Mouse (Mus musculus): ENCODE measurements around the gene Myh6. TPM values are rescaled to one million over a fixed set of nuclear protein-coding genes. Genes with fewer than 3 reads are reported as not detected.
"Not testable (repeated sequence)": the region's sequence is repeated elsewhere in the genome, so short reads cannot be mapped to it uniquely, and the experiment has no call there.

Gene Myh6
- polyA plus RNA-seq, 1 experiment, result not detected

- H3K4me1 ChIP-seq (ENCODE audit: control insufficient read depth, insufficient read depth, low read length), result no peaks in the 10 kb centered on the region
- H3K4me3 ChIP-seq (ENCODE audit: insufficient read depth, low read depth, low read length), result no peak overlapping the region
- TF ChIP-seq CTCF (IDR thresholded peaks at IDR 0.05; ENCODE audit: insufficient read depth, low read depth, low read length) (no peak), POLR2A (IDR thresholded peaks at IDR 0.05; ENCODE audit: insufficient read depth, low read depth, low read length) (no peak)
- H3K27ac ChIP-seq (ENCODE audit: insufficient read depth, low read depth, low read length), result no peak overlapping the region
- 89% methylated on average over 3 of the region's 3 CpGs for WGBS
These were observed 12.3 kb downstream of the Myh6 start for GRCm38 (mm10) chr14:54954474-54954873.

GRCm38 (mm10) chr14:54953664-54954206, 13.0 kb downstream of the Myh6 start:
- Histone ChIP-seq H3K27ac (ENCODE audit: insufficient read depth, low read depth, low read length) (no peak overlapping the region), H3K4me1 (ENCODE audit: control insufficient read depth, insufficient read depth, low read length) (no peaks in the 10 kb centered on the region), H3K4me3 (ENCODE audit: insufficient read depth, low read depth, low read length) (no peak overlapping the region)
- 94% methylated on average over 8 of the region's 8 CpGs for WGBS
- no peak for TF ChIP-seq POLR2A (IDR thresholded peaks at IDR 0.05; ENCODE audit: insufficient read depth, low read depth, low read length)
- no peak for TF ChIP-seq CTCF (IDR thresholded peaks at IDR 0.05; ENCODE audit: insufficient read depth, low read depth, low read length)

GRCm38 (mm10) chr14:54951587-54951986, 15.1 kb downstream of the Myh6 start:
- 90% methylated on average over 6 of the region's 6 CpGs for WGBS
- no peak overlapping the region for H3K4me3 ChIP-seq (ENCODE audit: insufficient read depth, low read depth, low read length)
- TF ChIP-seq POLR2A (IDR thresholded peaks at IDR 0.05; ENCODE audit: insufficient read depth, low read depth, low read length) (no peak), CTCF (IDR thresholded peaks at IDR 0.05; ENCODE audit: insufficient read depth, low read depth, low read length) (no peak)

GRCm38 (mm10) chr14:54950493-54950892, 16.2 kb downstream of the Myh6 start:
- 74% methylated on average over 12 of the region's 12 CpGs for WGBS
- H3K4me3 ChIP-seq (ENCODE audit: insufficient read depth, low read depth, low read length), result no peak overlapping the region
- no peak overlapping the region for H3K27ac ChIP-seq (ENCODE audit: insufficient read depth, low read depth, low read length)
- H3K4me1 ChIP-seq (ENCODE audit: control insufficient read depth, insufficient read depth, low read length), result no peaks in the 10 kb centered on the region
- TF ChIP-seq POLR2A (IDR thresholded peaks at IDR 0.05; ENCODE audit: insufficient read depth, low read depth, low read length) (no peak), CTCF (IDR thresholded peaks at IDR 0.05; ENCODE audit: insufficient read depth, low read depth, low read length) (no peak)

More at GRCm38 (mm10) chr14:54951587-54951986, 15.1 kb downstream of the Myh6 start:
- no peaks in the 10 kb centered on the region for H3K4me1 ChIP-seq (ENCODE audit: control insufficient read depth, insufficient read depth, low read length)
- no peak overlapping the region for H3K27ac ChIP-seq (ENCODE audit: insufficient read depth, low read depth, low read length)

DNA sequence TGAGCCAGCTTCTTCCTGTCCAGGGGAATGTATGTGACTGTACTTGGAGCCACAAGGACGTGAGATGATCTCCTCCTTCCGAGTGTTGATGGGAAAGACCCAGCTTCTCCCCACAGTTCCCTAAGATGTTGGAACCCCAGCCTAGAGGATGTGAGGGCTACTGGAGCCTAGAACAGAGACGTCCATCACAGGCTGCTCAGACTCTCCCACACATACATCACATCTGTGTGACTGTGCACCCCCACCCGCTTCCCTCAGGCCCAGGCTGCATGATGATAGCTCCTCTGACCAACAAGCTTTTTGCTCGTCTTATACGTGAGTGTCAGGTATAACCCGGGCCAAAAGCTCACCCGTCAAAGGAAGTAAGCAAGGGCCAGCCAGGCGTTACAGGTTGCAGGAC, 17.9 kb downstream of the Myh6 start:
- Histone ChIP-seq H3K27ac (ENCODE audit: insufficient read depth, low read depth, low read length) (no peak overlapping the region), H3K4me3 (ENCODE audit: insufficient read depth, low read depth, low read length) (no peak overlapping the region), H3K4me1 (ENCODE audit: control insufficient read depth, insufficient read depth, low read length) (no peaks in the 10 kb centered on the region)
- no peak for TF ChIP-seq POLR2A (IDR thresholded peaks at IDR 0.05; ENCODE audit: insufficient read depth, low read depth, low read length)
- 95% methylated on average over 9 of the region's 9 CpGs for WGBS

GRCm38 (mm10) chr14:54947008-54947407, 19.7 kb downstream of the Myh6 start:
- 91% methylated on average over 11 of the region's 11 CpGs for WGBS
- H3K27ac ChIP-seq (ENCODE audit: insufficient read depth, low read depth, low read length); H3K4me1 ChIP-seq (ENCODE audit: control insufficient read depth, insufficient read depth, low read length); H3K4me3 ChIP-seq (ENCODE audit: insufficient read depth, low read depth, low read length): not testable (repeated sequence)

GRCm38 (mm10) chr14:54945975-54946704, 20.6 kb downstream of the Myh6 start:
- TF ChIP-seq POLR2A (IDR thresholded peaks at IDR 0.05; ENCODE audit: insufficient read depth, low read depth, low read length) (no peak), CTCF (IDR thresholded peaks at IDR 0.05; ENCODE audit: insufficient read depth, low read depth, low read length) (no peak)
- 80% methylated on average over 19 of the region's 19 CpGs for WGBS

GRCm38 (mm10) chr14:54944939-54945338, 21.8 kb downstream of the Myh6 start:
- Histone ChIP-seq H3K4me3 (ENCODE audit: insufficient read depth, low read depth, low read length) (no peak overlapping the region), H3K27ac (ENCODE audit: insufficient read depth, low read depth, low read length) (no peak overlapping the region), H3K4me1 (ENCODE audit: control insufficient read depth, insufficient read depth, low read length) (no peaks in the 10 kb centered on the region)
- WGBS, result 70% methylated on average over 2 of the region's 2 CpGs
- TF ChIP-seq CTCF (IDR thresholded peaks at IDR 0.05; ENCODE audit: insufficient read depth, low read depth, low read length) (no peak), POLR2A (IDR thresholded peaks at IDR 0.05; ENCODE audit: insufficient read depth, low read depth, low read length) (no peak)

More at GRCm38 (mm10) chr14:54945975-54946704, 20.6 kb downstream of the Myh6 start:
- Histone ChIP-seq H3K4me1 (ENCODE audit: control insufficient read depth, insufficient read depth, low read length) (no peaks in the 10 kb centered on the region), H3K4me3 (ENCODE audit: insufficient read depth, low read depth, low read length) (no peak overlapping the region), H3K27ac (ENCODE audit: insufficient read depth, low read depth, low read length) (no peak overlapping the region)

DNA sequence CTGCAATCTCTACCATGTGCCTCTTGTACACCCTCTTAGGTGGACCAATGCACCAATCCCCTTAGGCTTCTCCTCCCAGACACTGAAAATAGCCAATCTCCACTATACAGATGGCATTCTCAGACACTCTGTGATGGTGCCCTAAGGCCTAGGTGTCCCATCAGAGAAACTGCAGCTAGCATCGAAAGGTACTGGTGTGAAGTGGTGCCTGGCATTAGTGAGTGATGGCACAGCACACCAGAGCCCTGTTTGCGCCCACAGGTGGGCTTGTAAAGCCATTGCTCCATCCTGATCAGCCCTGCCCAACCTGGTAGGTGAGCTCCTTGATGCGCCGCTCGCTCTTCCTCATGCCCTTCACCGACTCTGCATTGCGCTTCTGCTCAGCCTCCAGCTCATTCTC, 22.8 kb downstream of the Myh6 start:
- WGBS, result 96% methylated on average over 7 of the region's 7 CpGs

More for the DNA sequence above, 22.8 kb downstream of the Myh6 start:
- Histone ChIP-seq H3K27ac (ENCODE audit: insufficient read depth, low read depth, low read length) (no peak overlapping the region), H3K4me1 (ENCODE audit: control insufficient read depth, insufficient read depth, low read length) (peaks cover 2% of the 10 kb centered on the region; the same call in 1 of the 2 replicates), H3K4me3 (ENCODE audit: insufficient read depth, low read depth, low read length) (no peak overlapping the region)
- TF ChIP-seq CTCF (IDR thresholded peaks at IDR 0.05; ENCODE audit: insufficient read depth, low read depth, low read length) (no peak), POLR2A (IDR thresholded peaks at IDR 0.05; ENCODE audit: insufficient read depth, low read depth, low read length) (no peak)
